Mouse (Mus musculus): Measurements from ENCODE around the gene Fmo5. TPM values are rescaled to one million over a fixed set of nuclear protein-coding genes. Genes with fewer than 3 reads are reported as not detected.

Gene Fmo5
- polyA plus RNA-seq, 1 experiment from 2014 or later: 67.6 TPM

GRCm38 (mm10) chr3:97615154-97615553 is 13.4 kb upstream of the Fmo5 start:
- H3K4me3 ChIP-seq (ENCODE audit: low read depth, low read length): no peak overlapping the region
- no peak for TF ChIP-seq EP300 (IDR thresholded peaks at IDR 0.05; ENCODE audit: low read depth)
- TF ChIP-seq CTCF (IDR thresholded peaks at IDR 0.05; ENCODE audit: low read depth): no peak
- peak; percentile 69 for ATAC-seq
- H3K4me1 ChIP-seq (ENCODE audit: insufficient read depth): peaks cover 11% of the 10 kb centered on the region
- no peak overlapping the region for H3K4me2 ChIP-seq (ENCODE audit: low read depth, low read length)
- no peak overlapping the region; the same call in 1 of the 2 replicates for H3K27ac ChIP-seq (ENCODE audit: low read depth)
- H3K9ac ChIP-seq (replicated peaks): no peak overlapping the region
- no peaks in the 10 kb centered on the region for H3K9me3 ChIP-seq (ENCODE audit: low read length)
- 24% methylated on average over 1 of the region's 1 CpGs for WGBS (ENCODE audit: insufficient replicate concordance)
- peak; percentile 28 for DNase-seq
- H3K27me3 ChIP-seq (ENCODE audit: insufficient read depth, low read length): no peaks in the 10 kb centered on the region
- H3K36me3 ChIP-seq (replicated peaks; ENCODE audit: insufficient read depth, low read length): no peaks in the 10 kb centered on the region

- DNase-seq: peak; percentile 28
- Histone ChIP-seq H3K27ac (ENCODE audit: low read depth) (peak overlapping the region; percentile 62), H3K9me3 (ENCODE audit: low read length) (no peaks in the 10 kb centered on the region), H3K9ac (replicated peaks) (no peak overlapping the region), H3K4me2 (ENCODE audit: low read depth, low read length) (no peak overlapping the region), H3K4me3 (ENCODE audit: low read depth, low read length) (no peak overlapping the region), H3K36me3 (replicated peaks; ENCODE audit: insufficient read depth, low read length) (no peaks in the 10 kb centered on the region), H3K4me1 (ENCODE audit: insufficient read depth) (peaks cover 5% of the 10 kb centered on the region; the same call in 1 of the 2 replicates), H3K27me3 (ENCODE audit: insufficient read depth, low read length) (no peaks in the 10 kb centered on the region)
- ATAC-seq: peak; percentile 39; the same call in 1 of the 2 replicates
- WGBS (ENCODE audit: insufficient replicate concordance): 66% methylated on average over 4 of the region's 4 CpGs
- TF ChIP-seq CTCF (IDR thresholded peaks at IDR 0.05; ENCODE audit: low read depth) (no peak), EP300 (IDR thresholded peaks at IDR 0.05; ENCODE audit: low read depth) (0 out of 2 replicates have a peak, but pooled peaks have one; percentile 13)
Measured at GRCm38 (mm10) chr3:97615933-97616332, 12.7 kb upstream of the Fmo5 start.

- Histone ChIP-seq H3K9ac (replicated peaks) (no peak overlapping the region), H3K4me3 (ENCODE audit: low read depth, low read length) (no peak overlapping the region), H3K4me1 (ENCODE audit: insufficient read depth) (no peaks in the 10 kb centered on the region), H3K36me3 (replicated peaks; ENCODE audit: insufficient read depth, low read length) (no peaks in the 10 kb centered on the region), H3K27ac (ENCODE audit: low read depth) (no peak overlapping the region), H3K4me2 (ENCODE audit: low read depth, low read length) (no peak overlapping the region), H3K9me3 (ENCODE audit: low read length) (no peaks in the 10 kb centered on the region), H3K27me3 (ENCODE audit: insufficient read depth, low read length) (no peaks in the 10 kb centered on the region)
- 89% methylated on average over 18 of the region's 19 CpGs for WGBS (ENCODE audit: insufficient replicate concordance)
- no peak for TF ChIP-seq EP300 (IDR thresholded peaks at IDR 0.05; ENCODE audit: low read depth)
- no peak for TF ChIP-seq CTCF (IDR thresholded peaks at IDR 0.05; ENCODE audit: low read depth)
- ATAC-seq: no peak
- DNase-seq: no peak
Measured at GRCm38 (mm10) chr3:97617091-97617825, 11.3 kb upstream of the Fmo5 start.

- no peaks in the 10 kb centered on the region for H3K9me3 ChIP-seq (ENCODE audit: low read length)
- no peaks in the 10 kb centered on the region for H3K4me1 ChIP-seq (ENCODE audit: insufficient read depth)
- H3K4me3 ChIP-seq (ENCODE audit: low read depth, low read length): no peak overlapping the region
- H3K36me3 ChIP-seq (replicated peaks; ENCODE audit: insufficient read depth, low read length): no peaks in the 10 kb centered on the region
- H3K27ac ChIP-seq (ENCODE audit: low read depth): no peak overlapping the region
- WGBS (ENCODE audit: insufficient replicate concordance): 68% methylated on average over 8 of the region's 8 CpGs
- DNase-seq (peak; percentile 25), ATAC-seq (peak; percentile 52)
- no peaks in the 10 kb centered on the region for H3K27me3 ChIP-seq (ENCODE audit: insufficient read depth, low read length)
- H3K9ac ChIP-seq (replicated peaks): no peak overlapping the region
- H3K4me2 ChIP-seq (ENCODE audit: low read depth, low read length): no peak overlapping the region
- no peak for TF ChIP-seq EP300 (IDR thresholded peaks at IDR 0.05; ENCODE audit: low read depth)
- no peak for TF ChIP-seq CTCF (IDR thresholded peaks at IDR 0.05; ENCODE audit: low read depth)
Measured at GRCm38 (mm10) chr3:97617899-97618298, 10.7 kb upstream of the Fmo5 start.

- no peak for TF ChIP-seq EP300 (IDR thresholded peaks at IDR 0.05; ENCODE audit: low read depth)
- no peak for TF ChIP-seq CTCF (IDR thresholded peaks at IDR 0.05; ENCODE audit: low read depth)
- H3K4me1 ChIP-seq (ENCODE audit: insufficient read depth): no peaks in the 10 kb centered on the region
- H3K36me3 ChIP-seq (replicated peaks; ENCODE audit: insufficient read depth, low read length): no peaks in the 10 kb centered on the region
- no peak overlapping the region for H3K4me2 ChIP-seq (ENCODE audit: low read depth, low read length)
- H3K27ac ChIP-seq (ENCODE audit: low read depth): no peak overlapping the region
- no peaks in the 10 kb centered on the region for H3K27me3 ChIP-seq (ENCODE audit: insufficient read depth, low read length)
- no peak for DNase-seq
- H3K9ac ChIP-seq (replicated peaks): no peak overlapping the region
- 72% methylated on average over 4 of the region's 4 CpGs for WGBS (ENCODE audit: insufficient replicate concordance)
- no peaks in the 10 kb centered on the region for H3K9me3 ChIP-seq (ENCODE audit: low read length)
- ATAC-seq: peak; percentile 66
- no peak overlapping the region for H3K4me3 ChIP-seq (ENCODE audit: low read depth, low read length)
Measured at GRCm38 (mm10) chr3:97620657-97621056, 7.9 kb upstream of the Fmo5 start.

- Histone ChIP-seq H3K27me3 (ENCODE audit: insufficient read depth, low read length) (no peaks in the 10 kb centered on the region), H3K4me2 (ENCODE audit: low read depth, low read length) (no peak overlapping the region), H3K9me3 (ENCODE audit: low read length) (no peaks in the 10 kb centered on the region), H3K9ac (replicated peaks) (no peak overlapping the region), H3K4me3 (ENCODE audit: low read depth, low read length) (no peak overlapping the region), H3K4me1 (ENCODE audit: insufficient read depth) (peaks cover 14% of the 10 kb centered on the region), H3K36me3 (replicated peaks; ENCODE audit: insufficient read depth, low read length) (no peaks in the 10 kb centered on the region), H3K27ac (ENCODE audit: low read depth) (no peak overlapping the region)
- ATAC-seq (no peak), DNase-seq (no peak)
- WGBS (ENCODE audit: insufficient replicate concordance): 40% methylated on average over 2 of the region's 2 CpGs
- TF ChIP-seq EP300 (IDR thresholded peaks at IDR 0.05; ENCODE audit: low read depth) (no peak), CTCF (IDR thresholded peaks at IDR 0.05; ENCODE audit: low read depth) (no peak)
Measured at GRCm38 (mm10) chr3:97624611-97625010, 4.0 kb upstream of the Fmo5 start.

Measured in liver, postnatal 0 days (tissue).